Mouse (Mus musculus) heart, embryonic 15.5 days (tissue): ENCODE data around the gene Pde4a. TPM values are rescaled to one million over a fixed set of nuclear protein-coding genes. Genes with fewer than 3 reads are reported as not detected.

Experiments used
- ATAC-seq: fragments of 200-750 bp; cut with Nextera tagmentation; replicated peaks from 2 replicates; pipeline ENCODE4 v1.8.0; 2017; ENCODE audit warnings: low read depth, moderate TSS enrichment; ENCODE audit not compliant: insufficient number of reproducible peaks, insufficient read depth, low FRiP score
- H3K27ac ChIP-seq: fragments of 300-500 bp; sonication (generic); 2 replicates; pipeline ENCODE4 v1.5.1; 2015; ENCODE audit warnings: mild to moderate bottlenecking, inconsistent platforms
- H3K27me3 ChIP-seq: fragments of 300-500 bp; sonication (generic); 2 replicates; pipeline ENCODE4 v1.6.1; 2015; ENCODE audit warnings: inconsistent platforms
- H3K36me3 ChIP-seq: fragments of 300-500 bp; sonication (generic); 2 replicates; pipeline ENCODE4 v1.6.1; 2015; ENCODE audit warnings: mild to moderate bottlenecking, inconsistent platforms
- H3K4me1 ChIP-seq: fragments of 300-500 bp; sonication (generic); replicated peaks from 2 replicates; pipeline ENCODE4 v1.6.1; 2015; ENCODE audit warnings: inconsistent platforms
- H3K4me2 ChIP-seq: fragments of 300-500 bp; sonication (generic); 2 replicates; pipeline ENCODE4 v1.6.1; 2015; ENCODE audit warnings: inconsistent platforms, mild to moderate bottlenecking, moderate library complexity
- H3K4me3 ChIP-seq: fragments of 300-500 bp; sonication (generic); 2 replicates; pipeline ENCODE4 v1.5.1; 2015; ENCODE audit warnings: mild to moderate bottlenecking, inconsistent platforms
- H3K9ac ChIP-seq: fragments of 300-500 bp; sonication (generic); 2 replicates; pipeline ENCODE4 v1.6.1; 2015; ENCODE audit warnings: mild to moderate bottlenecking, inconsistent platforms
- H3K9me3 ChIP-seq: fragments of 300-500 bp; sonication (generic); replicated peaks from 2 replicates; pipeline ENCODE4 v1.6.1; 2016; ENCODE audit warnings: inconsistent platforms
- WGBS: fragments of 180-500 bp; shearing (Covaris S2); methylation state at CpG from one replicate; pipeline ENCODE4 v1.1.7; 2015; ENCODE audit warnings: mixed read lengths; 5-methylcytosine and 5-hydroxymethylcytosine counted together
- polyA plus RNA-seq: library from polyadenylated mRNA; unstranded; fragments of >200 nt; fragmentation: Nextera tagmentation; extraction: Ambion mirVana; gene quantifications from 2 replicates; pipeline ENCODE4 v1.2.1, GENCODE M21; 2015

The Pde4a gene
- polyA plus RNA-seq, 1 experiment from 2014 or later = 13.0 TPM

DNA sequence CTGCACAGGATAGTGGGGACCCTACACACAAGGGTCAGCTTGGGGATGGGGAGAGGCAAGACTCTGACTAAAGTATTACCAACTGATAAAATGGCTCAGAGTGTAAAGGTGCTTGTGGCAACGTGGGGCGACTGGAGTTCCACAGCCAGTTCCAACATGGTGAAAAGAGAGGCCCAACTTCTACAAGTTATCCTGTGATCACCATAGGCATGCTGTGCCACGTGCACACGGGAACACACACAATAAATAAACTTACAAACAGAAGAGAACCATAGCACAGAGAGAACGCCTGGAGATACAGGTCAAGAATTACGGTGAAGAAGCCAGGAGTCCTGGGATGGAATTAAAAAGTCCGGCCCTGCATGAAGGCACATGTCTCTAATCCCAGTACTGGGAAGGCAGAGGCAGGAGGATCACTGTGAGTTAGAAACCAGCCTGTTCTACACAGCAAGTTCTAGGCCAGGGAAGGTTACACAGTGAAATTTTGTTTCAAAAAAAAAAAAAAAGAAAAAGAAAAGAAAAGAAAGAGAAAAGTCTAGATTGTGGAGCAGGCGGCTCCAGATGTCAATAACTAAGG, 16.3 kb upstream of the Pde4a start:
- Histone ChIP-seq H3K4me1 (peaks cover 60% of the 10 kb centered on the region), H3K9me3 (no peaks in the 10 kb centered on the region), H3K27ac (peak overlapping the region; percentile 82), H3K4me2 (peak overlapping the region; percentile 72), H3K4me3 (peak overlapping the region; percentile 88), H3K27me3 (no peaks in the 10 kb centered on the region), H3K9ac (peak overlapping the region; percentile 86), H3K36me3 (peaks cover 9% of the 10 kb centered on the region; the same call in 1 of the 2 replicates)
- ATAC-seq = no peak
- WGBS = 6% methylated on average over 8 of the region's 8 CpGs

DNA sequence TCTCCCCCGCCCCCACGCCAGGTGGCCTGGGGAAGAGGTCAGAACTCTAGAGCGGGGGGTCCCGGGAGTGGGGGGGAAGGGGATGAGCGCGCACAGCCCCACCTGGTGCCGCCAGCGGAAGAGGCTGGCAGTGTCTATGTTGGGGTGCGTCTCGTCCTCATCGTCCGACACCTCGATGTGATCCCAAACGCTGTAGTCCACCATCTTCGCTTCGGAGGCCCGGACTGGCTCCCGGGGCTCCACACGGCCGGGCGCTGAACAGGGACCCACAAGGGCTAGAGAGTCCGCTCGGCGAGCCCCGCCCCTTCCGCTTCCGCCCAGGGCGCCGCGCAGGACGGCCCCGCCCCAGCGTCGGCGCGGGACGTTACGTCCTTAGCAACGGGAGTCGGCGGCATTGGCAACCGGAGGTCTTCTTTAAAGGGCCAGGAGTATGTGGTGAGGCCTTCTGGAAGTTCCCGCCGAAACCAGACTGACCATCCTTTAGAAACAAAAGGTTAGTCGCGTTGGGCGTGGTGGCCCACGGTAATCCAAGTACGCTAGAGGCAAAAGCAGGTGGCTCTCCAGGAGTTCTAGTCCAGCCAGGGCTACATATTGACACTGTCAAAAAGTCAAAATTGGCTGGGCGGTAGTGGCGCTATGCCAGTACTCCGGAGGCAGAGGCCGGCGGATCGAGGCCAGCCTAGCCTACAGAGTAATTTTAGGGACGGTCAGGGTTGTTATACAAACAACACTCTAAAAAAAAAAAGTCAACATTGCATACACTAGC, 15.7 kb upstream of the Pde4a start, which contains the start of gene Cdc37:
TSS of gene Cdc37 (minus strand) at position 329 of the 766 bp plus-strand sequence.
- Histone ChIP-seq H3K27me3 (no peaks in the 10 kb centered on the region), H3K4me1 (peaks cover 63% of the 10 kb centered on the region), H3K36me3 (peaks cover 2% of the 10 kb centered on the region; the same call in 1 of the 2 replicates), H3K4me2 (peak within 1 kb of the TSS; percentile 72), H3K27ac (peak within 1 kb of the TSS; percentile 82), H3K9me3 (no peaks in the 10 kb centered on the region), H3K9ac (peak within 1 kb of the TSS; percentile 86), H3K4me3 (peak within 1 kb of the TSS; percentile 88)
- WGBS = 4% methylated on average over 56 of the region's 56 CpGs
- ATAC-seq = peak; percentile 90

DNA sequence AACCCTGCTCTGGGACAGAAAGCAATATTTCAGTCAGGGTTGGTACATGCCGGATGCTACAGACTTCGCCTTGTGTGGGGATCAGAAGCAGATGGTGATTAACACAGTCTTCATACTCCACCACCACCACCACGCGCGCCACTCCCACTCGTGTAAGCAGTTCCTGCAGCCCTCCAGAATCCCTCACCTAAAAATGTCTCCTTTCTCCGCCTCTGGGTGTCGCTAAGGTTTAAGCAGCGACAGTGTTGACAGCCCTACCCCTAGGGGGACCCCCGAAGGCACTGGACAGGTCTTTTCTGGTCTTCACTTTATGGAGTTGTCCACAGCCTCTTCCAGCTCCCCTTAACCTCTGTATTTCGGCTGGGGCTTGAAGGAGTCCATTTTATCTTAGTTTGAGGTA, 12.8 kb upstream of the Pde4a start:
- Histone ChIP-seq H3K27ac (peak overlapping the region; percentile 73), H3K4me3 (peak overlapping the region; percentile 54), H3K4me1 (peaks cover 39% of the 10 kb centered on the region), H3K36me3 (no peaks in the 10 kb centered on the region), H3K9ac (peak overlapping the region; percentile 61), H3K4me2 (peak overlapping the region; percentile 95), H3K9me3 (no peaks in the 10 kb centered on the region), H3K27me3 (no peaks in the 10 kb centered on the region)
- ATAC-seq = peak; percentile 39; the same call in 1 of the 2 replicates
- WGBS = 1% methylated on average over 11 of the region's 11 CpGs

DNA sequence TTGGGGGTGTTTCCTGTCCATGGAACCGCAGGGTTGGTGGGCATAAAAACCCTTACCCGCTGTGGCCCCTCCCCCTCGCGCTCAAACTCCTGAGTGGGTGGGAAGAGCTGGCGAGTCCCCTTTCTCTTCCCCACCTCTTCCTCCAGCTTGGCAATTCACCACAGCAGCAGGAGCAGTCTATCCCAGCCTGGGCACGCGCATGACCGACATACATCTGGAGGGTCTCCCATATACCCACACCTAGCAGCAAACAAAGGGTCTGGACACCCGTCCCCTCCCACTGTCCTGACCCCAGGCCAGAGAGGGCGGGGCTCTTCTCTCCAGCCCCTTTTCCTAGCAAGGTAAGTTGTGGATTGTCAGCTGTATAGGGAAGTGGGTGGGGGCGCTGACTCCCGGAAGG, 12.2 kb upstream of the Pde4a start:
- WGBS = 3% methylated on average over 12 of the region's 12 CpGs
- Histone ChIP-seq H3K9ac (peak overlapping the region; percentile 61), H3K9me3 (no peaks in the 10 kb centered on the region), H3K4me2 (peak overlapping the region; percentile 95), H3K4me1 (peaks cover 34% of the 10 kb centered on the region), H3K4me3 (peak overlapping the region; percentile 54), H3K36me3 (no peaks in the 10 kb centered on the region), H3K27me3 (no peaks in the 10 kb centered on the region), H3K27ac (peak overlapping the region; percentile 73)
- no peak for ATAC-seq

DNA sequence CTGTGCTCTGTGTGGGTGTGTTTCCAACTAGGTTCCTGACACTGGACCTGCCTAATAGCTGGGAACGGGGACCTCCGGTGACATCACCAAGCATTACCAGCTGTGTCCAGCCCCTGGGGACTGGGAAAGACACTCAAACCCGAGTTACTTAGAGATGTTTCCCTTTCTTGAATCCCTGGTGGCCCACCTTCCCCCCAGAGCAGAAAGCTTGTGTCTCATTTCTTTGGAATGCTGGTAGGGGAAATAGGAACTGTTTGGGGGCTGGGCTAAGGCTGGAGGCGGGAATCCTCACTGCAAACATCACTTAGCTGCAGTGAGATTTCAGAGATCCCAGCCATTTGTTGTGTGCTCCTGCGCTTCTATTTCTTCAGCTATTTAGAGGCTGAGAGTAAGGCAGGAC, 11.7 kb upstream of the Pde4a start:
- H3K4me3 ChIP-seq = peak overlapping the region; percentile 54
- H3K9me3 ChIP-seq = no peaks in the 10 kb centered on the region
- no peak for ATAC-seq
- no peaks in the 10 kb centered on the region for H3K36me3 ChIP-seq
- H3K27ac ChIP-seq = peak overlapping the region; percentile 73
- WGBS = 7% methylated on average over 5 of the region's 5 CpGs
- peak overlapping the region; percentile 95 for H3K4me2 ChIP-seq
- H3K27me3 ChIP-seq = no peaks in the 10 kb centered on the region
- H3K4me1 ChIP-seq = peaks cover 29% of the 10 kb centered on the region
- H3K9ac ChIP-seq = peak overlapping the region; percentile 61

DNA sequence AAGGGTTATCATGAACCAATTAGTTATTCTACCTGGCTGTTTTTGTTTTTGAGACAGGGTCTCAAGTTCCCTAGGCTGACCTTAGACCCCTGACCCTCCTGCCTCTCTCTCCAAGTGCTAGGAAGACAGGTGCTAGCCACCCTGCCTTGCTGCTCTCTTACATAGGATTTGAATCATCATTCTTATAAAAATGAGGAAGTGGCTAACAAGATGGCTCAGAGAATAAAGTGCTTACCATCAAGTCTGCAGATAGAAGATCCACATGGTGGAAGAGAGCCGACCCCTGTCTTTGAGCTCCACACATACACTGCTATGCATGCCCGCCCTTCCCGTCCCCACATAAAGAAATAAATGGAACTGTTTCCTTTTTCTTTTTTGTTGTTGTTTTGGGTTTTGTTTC, 10.7 kb upstream of the Pde4a start:
- 82% methylated on average over 3 of the region's 3 CpGs for WGBS
- ATAC-seq = no peak
- Histone ChIP-seq H3K9me3 (no peaks in the 10 kb centered on the region), H3K9ac (no peak overlapping the region), H3K36me3 (no peaks in the 10 kb centered on the region), H3K4me2 (no peak overlapping the region), H3K27me3 (no peaks in the 10 kb centered on the region), H3K4me3 (no peak overlapping the region), H3K4me1 (peaks cover 25% of the 10 kb centered on the region), H3K27ac (no peak overlapping the region)

DNA sequence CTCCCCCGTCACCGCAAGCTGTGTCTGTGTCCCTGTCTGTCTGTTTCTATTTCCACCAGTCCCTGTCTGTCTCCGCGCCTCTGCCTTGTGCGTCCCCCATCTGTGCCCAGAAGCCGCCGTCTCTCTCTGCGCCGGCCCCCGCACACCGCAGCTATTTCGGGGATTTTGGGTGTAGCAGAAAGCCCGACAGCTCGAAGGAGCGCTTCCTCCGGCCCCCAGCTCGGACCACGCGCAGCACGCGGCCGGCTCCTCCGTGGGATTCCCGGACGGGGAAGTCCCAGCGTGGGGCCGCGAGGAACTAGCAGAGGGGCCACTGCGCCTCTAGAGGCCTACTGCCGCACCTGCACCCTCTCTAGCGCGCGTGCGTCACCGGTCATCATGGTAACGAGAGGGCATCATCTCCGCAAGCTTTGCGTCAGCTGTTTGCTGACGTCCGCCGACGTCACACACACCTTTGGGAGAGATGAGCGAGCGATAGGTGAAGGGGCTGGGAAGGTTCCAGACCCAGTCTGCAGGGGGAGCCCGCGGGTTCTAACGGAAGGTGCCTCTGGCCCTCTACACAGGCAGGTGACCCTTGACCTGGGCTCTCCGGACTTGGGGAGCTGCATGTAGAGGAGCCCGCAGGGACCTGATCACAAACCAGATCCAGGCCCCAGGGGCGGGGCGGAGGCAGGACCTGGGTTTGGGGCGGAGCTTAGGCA, 4.2 kb upstream of the Pde4a start:
- Histone ChIP-seq H3K4me1 (peaks cover 28% of the 10 kb centered on the region), H3K27ac (0 out of 2 replicates have a peak overlapping the region, but pooled peaks have one; percentile 4), H3K9ac (peak overlapping the region; percentile 79), H3K4me2 (peak overlapping the region; percentile 85), H3K27me3 (peaks cover 44% of the 10 kb centered on the region), H3K9me3 (no peaks in the 10 kb centered on the region), H3K36me3 (no peaks in the 10 kb centered on the region), H3K4me3 (peak overlapping the region; percentile 67)
- WGBS = under 1% methylated on average over 52 of the region's 52 CpGs
- peak; percentile 48 for ATAC-seq

DNA sequence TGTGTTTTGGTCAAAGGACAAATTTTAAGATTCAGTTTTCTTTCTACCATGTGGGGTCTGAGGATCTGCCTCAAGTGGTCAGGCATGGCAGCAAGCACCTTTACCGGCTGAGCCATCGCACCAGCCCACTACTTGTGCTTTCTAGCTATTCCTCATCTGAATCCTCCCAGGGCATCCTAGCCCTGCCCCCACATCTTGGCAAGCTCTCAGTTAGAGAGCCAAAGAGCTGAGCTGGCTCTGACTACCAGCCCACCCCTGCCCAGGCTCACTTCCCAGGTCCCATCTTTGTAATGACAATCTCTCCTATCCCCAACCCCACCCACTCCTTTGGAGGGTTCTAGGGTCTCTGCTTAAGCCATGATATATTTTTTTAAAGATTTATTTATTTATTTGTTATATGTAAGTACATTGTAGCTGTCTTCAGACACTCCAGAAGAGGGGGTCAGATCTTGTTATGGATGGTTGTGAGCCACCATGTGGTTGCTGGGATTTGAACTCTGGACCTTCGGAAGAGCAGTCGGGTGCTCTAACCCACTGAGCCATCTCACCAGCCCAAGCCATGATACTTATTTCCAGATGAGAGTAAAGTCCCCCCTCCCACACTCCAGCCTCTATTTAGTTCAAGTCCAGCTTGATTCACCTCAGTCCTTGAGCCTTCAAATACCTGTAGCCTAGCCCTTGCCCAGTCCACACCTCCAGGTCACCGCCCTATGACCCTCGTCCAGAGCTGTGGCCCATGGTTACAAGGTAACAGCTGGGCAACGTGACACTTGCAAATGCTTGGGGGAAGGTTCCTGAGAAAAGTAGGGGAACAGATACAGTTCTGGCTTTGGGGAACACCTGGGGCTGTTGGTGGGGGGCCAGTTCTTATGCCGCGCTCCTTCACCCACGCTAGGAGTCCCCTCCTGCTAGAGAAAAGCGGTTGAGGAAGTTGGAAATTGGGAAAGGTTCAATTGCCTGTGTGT, 2.1 kb upstream of the Pde4a start:
- 40% methylated on average over 11 of the region's 11 CpGs for WGBS
- peaks cover 49% of the 10 kb centered on the region for H3K27me3 ChIP-seq
- H3K4me1 ChIP-seq = peaks cover 49% of the 10 kb centered on the region
- no peaks in the 10 kb centered on the region for H3K36me3 ChIP-seq
- no peak overlapping the region for H3K27ac ChIP-seq
- peak overlapping the region; percentile 97; the same call in 1 of the 2 replicates for H3K4me2 ChIP-seq
- no peak overlapping the region for H3K4me3 ChIP-seq
- ATAC-seq = no peak
- H3K9me3 ChIP-seq = no peaks in the 10 kb centered on the region
- 0 out of 2 replicates have a peak overlapping the region, but pooled peaks have one; percentile 27 for H3K9ac ChIP-seq

DNA sequence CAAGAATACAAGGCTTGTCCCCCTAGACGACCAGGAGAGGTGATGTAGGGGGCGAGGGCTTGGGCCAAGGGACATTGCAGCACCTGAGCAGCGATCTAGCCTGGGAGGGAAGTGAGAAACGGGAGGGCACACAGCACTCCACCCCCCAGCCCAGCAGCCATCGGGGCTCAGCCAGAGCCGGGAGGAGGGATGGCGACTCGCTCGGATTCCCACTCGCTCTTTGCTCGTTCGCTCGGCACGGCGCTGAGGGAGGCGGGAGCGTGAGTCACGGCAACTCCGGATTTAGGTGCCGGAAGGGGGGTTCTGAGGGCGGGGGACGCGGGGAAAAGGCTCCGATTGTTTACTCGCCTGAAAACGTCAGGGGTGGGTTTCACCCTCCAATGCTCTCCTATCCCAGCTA, 1.4 kb upstream of the Pde4a start:
- Histone ChIP-seq H3K4me1 (peaks cover 56% of the 10 kb centered on the region), H3K27ac (no peak overlapping the region), H3K36me3 (no peaks in the 10 kb centered on the region), H3K4me2 (peak overlapping the region; percentile 97), H3K27me3 (peaks cover 49% of the 10 kb centered on the region), H3K9ac (peak overlapping the region; percentile 27; the same call in 1 of the 2 replicates), H3K9me3 (no peaks in the 10 kb centered on the region), H3K4me3 (peak overlapping the region; percentile 67)
- no peak for ATAC-seq
- whole genome bisulfite sequencing = 2% methylated on average over 26 of the region's 26 CpGs

DNA sequence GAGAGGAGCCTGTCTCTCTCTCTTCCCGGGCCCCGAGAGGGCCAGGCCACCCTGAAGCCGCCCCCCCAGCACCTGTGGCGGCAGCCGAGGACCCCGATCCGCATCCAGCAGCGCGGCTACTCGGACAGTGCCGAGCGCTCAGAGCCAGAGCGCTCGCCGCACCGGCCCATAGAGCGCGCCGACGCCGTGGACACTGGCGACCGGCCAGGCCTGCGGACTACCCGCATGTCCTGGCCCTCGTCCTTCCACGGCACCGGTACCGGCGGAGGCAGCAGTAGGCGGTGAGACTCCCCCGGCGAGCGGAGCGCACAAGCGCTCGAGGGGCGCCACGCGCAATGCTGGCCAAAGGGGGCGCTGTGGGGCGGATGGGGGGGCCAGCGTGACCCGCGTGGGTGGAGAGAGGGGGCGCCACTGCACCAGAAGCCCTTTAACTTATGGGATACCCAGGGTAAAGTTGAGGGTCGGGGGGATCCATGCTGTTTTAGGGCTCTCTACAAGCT, 488 bp downstream of the Pde4a start:
- Histone ChIP-seq H3K9ac (peak overlapping the region; percentile 73), H3K27me3 (peaks cover 49% of the 10 kb centered on the region), H3K27ac (0 out of 2 replicates have a peak overlapping the region, but pooled peaks have one; percentile 15), H3K9me3 (no peaks in the 10 kb centered on the region), H3K4me3 (peak overlapping the region; percentile 67), H3K36me3 (no peaks in the 10 kb centered on the region), H3K4me2 (peak overlapping the region; percentile 97), H3K4me1 (peaks cover 59% of the 10 kb centered on the region)
- under 1% methylated on average over 47 of the region's 47 CpGs for WGBS
- no peak for ATAC-seq
